Mouse (Mus musculus): ENCODE data around the gene Acacb. TPM values are rescaled to one million over a fixed set of nuclear protein-coding genes. Genes with fewer than 3 reads are reported as not detected.
A peak's percentile ranks its signal among the peaks of the same experiment; 100 is the strongest.

Acacb gene
- 0.96 and 1.5 TPM in 2 replicates for polyA plus RNA-seq (2015; fragmentation: Nextera tagmentation; extraction: Ambion mirVana)

- no peaks in the 10 kb centered on the region for H3K36me3 ChIP-seq (ENCODE audit: poor library complexity, severe bottlenecking)
- H3K4me2 ChIP-seq = no peak within 1 kb of the TSS
- WGBS = 61% methylated on average over 19 of the region's 19 CpGs
- ATAC-seq = no peak
- H3K9ac ChIP-seq = no peak within 1 kb of the TSS
- no peaks in the 10 kb centered on the region for H3K9me3 ChIP-seq (replicated peaks)
- H3K27me3 ChIP-seq = no peaks in the 10 kb centered on the region
- no peak within 1 kb of the TSS for H3K27ac ChIP-seq
- no peaks in the 10 kb centered on the region for H3K4me1 ChIP-seq
- no peak within 1 kb of the TSS for H3K4me3 ChIP-seq
These were observed at the start of gene Acacb for GRCm38 (mm10) chr5:114146028-114146888. Gene Acacb (plus strand): TSS chr5:114146535.

GRCm38 (mm10) chr5:114099709-114100389 lies 46.5 kb upstream of the Acacb start:
- WGBS = 7% methylated on average over 35 of the region's 37 CpGs
- Histone ChIP-seq H3K9me3 (replicated peaks) (no peaks in the 10 kb centered on the region), H3K4me3 (peak overlapping the region; percentile 96), H3K4me2 (peak overlapping the region; percentile 99), H3K9ac (peak overlapping the region; percentile 97), H3K27ac (peak overlapping the region; percentile 76), H3K36me3 (ENCODE audit: poor library complexity, severe bottlenecking) (peaks cover 19% of the 10 kb centered on the region), H3K4me1 (peaks cover 20% of the 10 kb centered on the region), H3K27me3 (0 out of 2 replicates have a peak, but pooled peaks cover 4% of the 10 kb centered on the region)
- ATAC-seq = peak; percentile 96

GRCm38 (mm10) chr5:114100390-114101099 lies 45.8 kb upstream of the Acacb start:
- Histone ChIP-seq H3K27ac (peak overlapping the region; percentile 76), H3K27me3 (0 out of 2 replicates have a peak, but pooled peaks cover 4% of the 10 kb centered on the region), H3K9me3 (replicated peaks) (no peaks in the 10 kb centered on the region), H3K4me1 (peaks cover 20% of the 10 kb centered on the region), H3K9ac (peak overlapping the region; percentile 97), H3K4me2 (peak overlapping the region; percentile 99), H3K36me3 (ENCODE audit: poor library complexity, severe bottlenecking) (peaks cover 23% of the 10 kb centered on the region), H3K4me3 (peak overlapping the region; percentile 96)
- 2% methylated on average over 62 of the region's 64 CpGs for WGBS
- ATAC-seq = peak; percentile 68

GRCm38 (mm10) chr5:114101873-114102272 lies 44.5 kb upstream of the Acacb start:
- Histone ChIP-seq H3K27me3 (0 out of 2 replicates have a peak, but pooled peaks cover 4% of the 10 kb centered on the region), H3K9ac (no peak overlapping the region), H3K4me2 (no peak overlapping the region), H3K9me3 (replicated peaks) (no peaks in the 10 kb centered on the region), H3K36me3 (ENCODE audit: poor library complexity, severe bottlenecking) (peaks cover 36% of the 10 kb centered on the region), H3K4me1 (peaks cover 20% of the 10 kb centered on the region), H3K4me3 (no peak overlapping the region), H3K27ac (no peak overlapping the region)
- WGBS = 83% methylated on average over 4 of the region's 4 CpGs
- no peak for ATAC-seq

- Histone ChIP-seq H3K4me1 (peaks cover 20% of the 10 kb centered on the region), H3K27ac (no peak overlapping the region), H3K4me2 (no peak overlapping the region), H3K9ac (no peak overlapping the region), H3K27me3 (0 out of 2 replicates have a peak, but pooled peaks cover 4% of the 10 kb centered on the region), H3K4me3 (no peak overlapping the region), H3K36me3 (ENCODE audit: poor library complexity, severe bottlenecking) (peaks cover 44% of the 10 kb centered on the region), H3K9me3 (replicated peaks) (no peaks in the 10 kb centered on the region)
- ATAC-seq = no peak
- 74% methylated on average over 1 of the region's 1 CpGs for WGBS
These were observed 43.5 kb upstream of the Acacb start for GRCm38 (mm10) chr5:114102807-114103206.

GRCm38 (mm10) chr5:114106391-114106935 lies 39.9 kb upstream of the Acacb start:
- 90% methylated on average over 16 of the region's 16 CpGs for WGBS
- no peak overlapping the region for H3K4me2 ChIP-seq
- H3K9ac ChIP-seq = no peak overlapping the region
- no peak for ATAC-seq
- peaks cover 5% of the 10 kb centered on the region for H3K4me1 ChIP-seq
- H3K36me3 ChIP-seq (ENCODE audit: poor library complexity, severe bottlenecking) = peaks cover 81% of the 10 kb centered on the region
- H3K27ac ChIP-seq = no peak overlapping the region
- no peak overlapping the region for H3K4me3 ChIP-seq
- no peaks in the 10 kb centered on the region; the same call in 1 of the 2 replicates for H3K9me3 ChIP-seq (replicated peaks)
- no peaks in the 10 kb centered on the region for H3K27me3 ChIP-seq

- peaks cover 99% of the 10 kb centered on the region for H3K36me3 ChIP-seq (ENCODE audit: poor library complexity, severe bottlenecking)
- ATAC-seq = no peak
- H3K9ac ChIP-seq = no peak overlapping the region
- H3K4me3 ChIP-seq = no peak overlapping the region
- H3K27me3 ChIP-seq = no peaks in the 10 kb centered on the region
- no peaks in the 10 kb centered on the region for H3K4me1 ChIP-seq
- H3K9me3 ChIP-seq (replicated peaks) = no peaks in the 10 kb centered on the region; the same call in 1 of the 2 replicates
- H3K4me2 ChIP-seq = no peak overlapping the region
- no peak overlapping the region for H3K27ac ChIP-seq
- WGBS = 83% methylated on average over 6 of the region's 6 CpGs
These were observed 33.0 kb upstream of the Acacb start for GRCm38 (mm10) chr5:114113334-114113733.

GRCm38 (mm10) chr5:114115030-114115429 lies 31.3 kb upstream of the Acacb start:
- WGBS = 82% methylated on average over 5 of the region's 5 CpGs
- no peak overlapping the region for H3K9ac ChIP-seq
- H3K4me2 ChIP-seq = no peak overlapping the region
- H3K27ac ChIP-seq = no peak overlapping the region
- H3K9me3 ChIP-seq (replicated peaks) = no peaks in the 10 kb centered on the region
- H3K4me1 ChIP-seq = no peaks in the 10 kb centered on the region
- no peaks in the 10 kb centered on the region for H3K27me3 ChIP-seq
- no peak for ATAC-seq
- no peak overlapping the region for H3K4me3 ChIP-seq
- H3K36me3 ChIP-seq (ENCODE audit: poor library complexity, severe bottlenecking) = peaks cover 95% of the 10 kb centered on the region

GRCm38 (mm10) chr5:114116586-114116985 lies 29.7 kb upstream of the Acacb start:
- H3K4me3 ChIP-seq = no peak overlapping the region
- no peak overlapping the region for H3K4me2 ChIP-seq
- H3K9me3 ChIP-seq (replicated peaks) = no peaks in the 10 kb centered on the region
- no peak overlapping the region for H3K9ac ChIP-seq
- ATAC-seq = no peak
- H3K36me3 ChIP-seq (ENCODE audit: poor library complexity, severe bottlenecking) = peaks cover 95% of the 10 kb centered on the region
- no peaks in the 10 kb centered on the region for H3K4me1 ChIP-seq
- 88% methylated on average over 7 of the region's 7 CpGs for WGBS
- H3K27me3 ChIP-seq = no peaks in the 10 kb centered on the region
- no peak overlapping the region for H3K27ac ChIP-seq

- ATAC-seq = no peak
- no peak overlapping the region for H3K4me2 ChIP-seq
- no peaks in the 10 kb centered on the region for H3K4me1 ChIP-seq
- H3K9ac ChIP-seq = no peak overlapping the region
- no peak overlapping the region for H3K27ac ChIP-seq
- 85% methylated on average over 4 of the region's 4 CpGs for WGBS
- H3K9me3 ChIP-seq (replicated peaks) = no peaks in the 10 kb centered on the region
- peaks cover 94% of the 10 kb centered on the region for H3K36me3 ChIP-seq (ENCODE audit: poor library complexity, severe bottlenecking)
- no peaks in the 10 kb centered on the region for H3K27me3 ChIP-seq
- no peak overlapping the region for H3K4me3 ChIP-seq
These were observed 26.5 kb upstream of the Acacb start for GRCm38 (mm10) chr5:114119806-114120205.

GRCm38 (mm10) chr5:114126008-114126407 lies 20.3 kb upstream of the Acacb start:
- Histone ChIP-seq H3K4me2 (no peak overlapping the region), H3K36me3 (ENCODE audit: poor library complexity, severe bottlenecking) (peaks cover 47% of the 10 kb centered on the region), H3K9ac (no peak overlapping the region), H3K27ac (no peak overlapping the region), H3K27me3 (no peaks in the 10 kb centered on the region), H3K4me1 (peaks cover 13% of the 10 kb centered on the region; the same call in 1 of the 2 replicates), H3K9me3 (replicated peaks) (no peaks in the 10 kb centered on the region), H3K4me3 (no peak overlapping the region)
- 93% methylated on average over 3 of the region's 3 CpGs for WGBS
- no peak for ATAC-seq

Data from forebrain, embryonic 13.5 days (tissue).